Mouse (Mus musculus) cerebellum, postnatal 14 days (tissue): ENCODE results near the gene Thnsl2.

Experiments
- DNase-seq, 2 experiments: peaks; one replicate each; pipeline ENCODE4 v3.0.0; 2021; ENCODE audit warnings: mixed read lengths in 2 of 2

Gene Thnsl2

GRCm38 (mm10) chr6:71143894-71144455, at the start of gene Thnsl2:
Thnsl2 (minus strand) TSS chr6:71144439.
- DNase-seq, result peak; percentile 85 to 87

- DNase-seq, result no peak
Measured at GRCm38 (mm10) chr6:71193151-71193740, 49.0 kb upstream of the Thnsl2 start.

- DNase-seq, result no peak
Measured at GRCm38 (mm10) chr6:71190501-71190900, 46.3 kb upstream of the Thnsl2 start.

GRCm38 (mm10) chr6:71189578-71189977, 45.3 kb upstream of the Thnsl2 start:
- no peak for DNase-seq

- no peak for DNase-seq
Measured at GRCm38 (mm10) chr6:71184941-71185604, 40.8 kb upstream of the Thnsl2 start.

- DNase-seq, result no peak
Measured at GRCm38 (mm10) chr6:71180596-71180995, 36.4 kb upstream of the Thnsl2 start.

- DNase-seq, result no peak
Measured at GRCm38 (mm10) chr6:71172812-71173580, 28.8 kb upstream of the Thnsl2 start.

GRCm38 (mm10) chr6:71166551-71167169, 22.4 kb upstream of the Thnsl2 start:
- peak; percentile 51 to 56 for DNase-seq

GRCm38 (mm10) chr6:71164394-71164793, 20.2 kb upstream of the Thnsl2 start:
- no peak for DNase-seq

- peak in 1 of 2 experiments; percentile 23 for DNase-seq
Measured at GRCm38 (mm10) chr6:71162269-71162668, 18.0 kb upstream of the Thnsl2 start.

GRCm38 (mm10) chr6:71161290-71161689, 17.1 kb upstream of the Thnsl2 start:
- DNase-seq, result no peak

- DNase-seq, result peak in 1 of 2 experiments; percentile 21
Measured at GRCm38 (mm10) chr6:71156674-71157326, 12.6 kb upstream of the Thnsl2 start.

GRCm38 (mm10) chr6:71154861-71155260, 10.6 kb upstream of the Thnsl2 start:
- DNase-seq, result no peak

- DNase-seq, result no peak
Measured at GRCm38 (mm10) chr6:71153486-71153885, 9.2 kb upstream of the Thnsl2 start.

- DNase-seq, result no peak
Measured at GRCm38 (mm10) chr6:71151098-71151497, 6.9 kb upstream of the Thnsl2 start.

- DNase-seq, result peak; percentile 78 to 82
Measured at GRCm38 (mm10) chr6:71149534-71149933, 5.3 kb upstream of the Thnsl2 start.

- DNase-seq, result no peak
Measured at GRCm38 (mm10) chr6:71148336-71148735, 4.1 kb upstream of the Thnsl2 start.

GRCm38 (mm10) chr6:71145288-71145989, 1.2 kb upstream of the Thnsl2 start:
- no peak for DNase-seq

- DNase-seq, result peak in 1 of 2 experiments; percentile 18
Measured at GRCm38 (mm10) chr6:71143154-71143893, 915 bp downstream of the Thnsl2 start.

GRCm38 (mm10) chr6:71135031-71135430, 9.2 kb downstream of the Thnsl2 start:
- no peak for DNase-seq

GRCm38 (mm10) chr6:71133559-71133958, 10.7 kb downstream of the Thnsl2 start:
- DNase-seq, result no peak
